Mouse (Mus musculus) stomach, postnatal 0 days (tissue): ENCODE results near the gene Brms1. TPM values are rescaled to one million over a fixed set of nuclear protein-coding genes. Genes with fewer than 3 reads are reported as not detected.

ENCODE experiments used
- ATAC-seq: fragments of 200-750 bp; cut with Nextera tagmentation; 2 replicates; pipeline ENCODE4 v1.8.0; 2017; ENCODE audit not compliant: low FRiP score, low TSS enrichment
- DNase-seq: peaks from one replicate; pipeline ENCODE4 v3.0.0-alpha.2; 2016; ENCODE audit warnings: low spot score
- H3K27ac ChIP-seq: fragments of 300-500 bp; sonication (generic); replicated peaks from 2 replicates; pipeline ENCODE4 v1.5.1; 2014; ENCODE audit warnings: mild to moderate bottlenecking, control low read depth
- H3K27me3 ChIP-seq: fragments of 300-500 bp; sonication (generic); 2 replicates; pipeline ENCODE4 v1.6.1; 2014; ENCODE audit warnings: low read length; ENCODE audit not compliant: control insufficient read depth, insufficient read depth
- H3K36me3 ChIP-seq: fragments of 300-500 bp; sonication (generic); 2 replicates; pipeline ENCODE4 v1.6.1; 2014; ENCODE audit warnings: low read length, mixed read lengths; ENCODE audit not compliant: control insufficient read depth, insufficient read depth
- H3K4me1 ChIP-seq: fragments of 300-500 bp; sonication (generic); replicated peaks from 2 replicates; pipeline ENCODE4 v1.6.1; 2014; ENCODE audit warnings: antibody characterized with exemption; ENCODE audit not compliant: control insufficient read depth, insufficient read depth
- H3K4me2 ChIP-seq: fragments of 300-500 bp; sonication (generic); replicated peaks from 2 replicates; pipeline ENCODE4 v1.6.1; 2014; ENCODE audit warnings: low read depth, mild to moderate bottlenecking, control low read depth, moderate library complexity
- H3K4me3 ChIP-seq: fragments of 300-500 bp; sonication (generic); 2 replicates; pipeline ENCODE4 v1.5.1; 2014; ENCODE audit warnings: low read depth, low read length, control low read depth
- H3K9ac ChIP-seq: fragments of 300-500 bp; sonication (generic); 2 replicates; pipeline ENCODE4 v1.6.1; 2014; ENCODE audit warnings: mild to moderate bottlenecking, low read length, control low read depth, mixed read lengths
- H3K9me3 ChIP-seq: fragments of 300-500 bp; sonication (generic); 2 replicates; pipeline ENCODE4 v1.6.1; 2016; ENCODE audit warnings: low read length; ENCODE audit not compliant: control insufficient read depth
- CTCF ChIP-seq: IDR thresholded peaks from 2 replicates; pipeline ENCODE4 v1.5.1; 2016; ENCODE audit warnings: antibody characterized with exemption, low read depth, mild to moderate bottlenecking, moderate library complexity
- EP300 ChIP-seq: optimal IDR thresholded peaks from 2 replicates; pipeline ENCODE3; 2016; ENCODE audit warnings: antibody characterized with exemption
- WGBS: fragments of 180-500 bp; shearing (Covaris S2); extraction: QIAGEN DNeasy Blood & Tissue Kit; methylation state at CpG from one replicate; pipeline ENCODE4 v1.1.7; 2014; 5-methylcytosine and 5-hydroxymethylcytosine counted together
- polyA plus RNA-seq: library from polyadenylated mRNA; unstranded; fragments of >200 nt; fragmentation: Nextera tagmentation; extraction: Ambion mirVana; gene quantifications from 2 replicates; pipeline ENCODE4 v1.2.1, GENCODE M21; 2015

The Brms1 gene
- polyA plus RNA-seq, 1 experiment from 2014 or later, result 42.3 TPM

DNA sequence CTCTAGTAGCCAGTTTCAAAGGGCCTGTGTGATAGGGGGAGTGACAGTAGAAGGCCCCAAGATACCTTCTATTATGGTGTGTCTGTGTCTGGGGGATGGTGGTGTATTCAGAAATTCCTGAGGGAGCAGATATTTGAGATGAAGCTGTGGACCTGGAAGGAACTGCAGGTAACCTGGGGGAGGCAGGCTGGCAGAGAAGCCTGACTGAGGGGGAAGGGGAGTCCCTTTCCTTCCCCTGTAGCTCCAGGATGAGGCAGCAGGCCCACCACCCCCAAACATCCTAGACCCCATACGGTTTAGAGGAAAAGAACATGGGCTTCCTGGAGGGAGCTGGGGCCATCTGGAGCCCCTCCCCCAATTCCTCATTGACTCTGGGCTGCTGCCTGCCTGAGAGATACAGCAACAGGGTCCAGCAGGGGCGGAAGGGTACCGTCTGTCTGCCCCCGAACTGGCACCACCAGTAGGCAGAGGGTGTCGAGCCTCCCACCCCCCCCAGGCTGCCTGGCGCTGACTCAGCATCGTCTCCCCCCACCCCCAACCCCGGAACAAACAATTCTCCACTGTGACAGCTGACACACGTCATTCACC, 54.8 kb downstream of the Brms1 start:
- TF ChIP-seq EP300, result no peak
- TF ChIP-seq CTCF, result no peak
- Histone ChIP-seq H3K27ac (no peak overlapping the region), H3K4me3 (no peak overlapping the region), H3K9me3 (no peaks in the 10 kb centered on the region), H3K4me2 (no peak overlapping the region), H3K9ac (no peak overlapping the region), H3K4me1 (0 out of 2 replicates have a peak, but pooled peaks cover 5% of the 10 kb centered on the region), H3K36me3 (peaks cover 27% of the 10 kb centered on the region), H3K27me3 (no peaks in the 10 kb centered on the region)
- WGBS, result 11% methylated on average over 9 of the region's 9 CpGs
- ATAC-seq (no peak), DNase-seq (peak; percentile 24)

- H3K4me1 ChIP-seq, result 0 out of 2 replicates have a peak, but pooled peaks cover 5% of the 10 kb centered on the region
- 4% methylated on average over 23 of the region's 31 CpGs for WGBS
- no peaks in the 10 kb centered on the region for H3K27me3 ChIP-seq
- no peak for ATAC-seq
- no peak for TF ChIP-seq EP300
- TF ChIP-seq CTCF, result no peak
- no peaks in the 10 kb centered on the region for H3K9me3 ChIP-seq
- peak overlapping the region; percentile 44 for H3K4me3 ChIP-seq
- peak; percentile 20 for DNase-seq
- H3K4me2 ChIP-seq, result peak overlapping the region; percentile 89
- H3K36me3 ChIP-seq, result peaks cover 27% of the 10 kb centered on the region
- no peak overlapping the region for H3K27ac ChIP-seq
- peak overlapping the region; percentile 67 for H3K9ac ChIP-seq
Measured at GRCm38 (mm10) chr19:5097521-5098362, 56.6 kb downstream of the Brms1 start.

GRCm38 (mm10) chr19:5098363-5099143, 57.4 kb downstream of the Brms1 start, which contains the start of gene Cnih2:
Gene Cnih2 (minus strand): TSS chr19:5098521.
- 5% methylated on average over 32 of the region's 48 CpGs for WGBS
- H3K4me1 ChIP-seq, result 0 out of 2 replicates have a peak, but pooled peaks cover 5% of the 10 kb centered on the region
- H3K27ac ChIP-seq, result no peak within 1 kb of the TSS
- peaks cover 26% of the 10 kb centered on the region for H3K36me3 ChIP-seq
- H3K4me2 ChIP-seq, result peak within 1 kb of the TSS; percentile 89
- ATAC-seq (peak; percentile 36; the same call in 1 of the 2 replicates), DNase-seq (peak; percentile 69)
- peak within 1 kb of the TSS; percentile 67 for H3K9ac ChIP-seq
- H3K4me3 ChIP-seq, result peak within 1 kb of the TSS; percentile 44
- no peaks in the 10 kb centered on the region for H3K27me3 ChIP-seq
- H3K9me3 ChIP-seq, result no peaks in the 10 kb centered on the region
- TF ChIP-seq EP300 (no peak), CTCF (no peak)

Other genes starting within 250 kb of the Brms1 start
- gene Rbm4, start 247.5 kb upstream of the Brms1 start, polyA plus RNA-seq, result 22.2 and 23.3 TPM in 2 replicates
- 16.0 and 19.1 TPM in 2 replicates for gene Gm21992, start 229.7 kb upstream of the Brms1 start, polyA plus RNA-seq
- 21.9 and 24.2 TPM in 2 replicates for gene Rbm14, start 229.7 kb upstream of the Brms1 start, polyA plus RNA-seq
- 72.7 and 81.6 TPM in 2 replicates for gene Ccs, start 202.0 kb upstream of the Brms1 start, polyA plus RNA-seq
- 0.05 TPM in 1 of 2 replicates, not detected in the other for gene Ccdc87, start 202.0 kb upstream of the Brms1 start, polyA plus RNA-seq
- 24.1 and 28.4 TPM in 2 replicates for gene Ctsf, start 186.2 kb upstream of the Brms1 start, polyA plus RNA-seq
- 1.3 and 2.3 TPM in 2 replicates for gene Actn3, start 163.4 kb upstream of the Brms1 start, polyA plus RNA-seq
- 6.4 and 7.3 TPM in 2 replicates for gene Zdhhc24, start 162.7 kb upstream of the Brms1 start, polyA plus RNA-seq
- 0.85 and 0.95 TPM in 2 replicates for gene Bbs1, start 134.7 kb upstream of the Brms1 start, polyA plus RNA-seq
- gene Dpp3, start 113.1 kb upstream of the Brms1 start, polyA plus RNA-seq, result 91.0 and 94.4 TPM in 2 replicates
- 0.85 and 1.2 TPM in 2 replicates for gene Peli3, start 98.2 kb upstream of the Brms1 start, polyA plus RNA-seq
- gene Mrpl11, start 79.2 kb upstream of the Brms1 start, polyA plus RNA-seq, result 67.9 and 78.0 TPM in 2 replicates
- 0.08 and 0.12 TPM in 2 replicates for gene Npas4, start 51.0 kb upstream of the Brms1 start, polyA plus RNA-seq
- gene Slc29a2, start 17.5 kb upstream of the Brms1 start, polyA plus RNA-seq, result 1.7 and 1.8 TPM in 2 replicates
- gene B4gat1, start 2.5 kb upstream of the Brms1 start, polyA plus RNA-seq, result 22.3 and 23.6 TPM in 2 replicates
- 0.24 and 1.1 TPM in 2 replicates for gene AC124502.3, start 2.5 kb upstream of the Brms1 start, polyA plus RNA-seq
- 2.6 TPM in 2 replicates for gene Rin1, start 9.1 kb downstream of the Brms1 start, polyA plus RNA-seq
- gene Cd248, start 26.7 kb downstream of the Brms1 start, polyA plus RNA-seq, result 31.6 and 39.5 TPM in 2 replicates
- gene Tmem151a, start 44.2 kb downstream of the Brms1 start, polyA plus RNA-seq, result 10.4 and 11.4 TPM in 2 replicates
- gene Yif1a, start 47.2 kb downstream of the Brms1 start, polyA plus RNA-seq, result 128 and 131 TPM in 2 replicates
- gene Cnih2, start 57.2 kb downstream of the Brms1 start, polyA plus RNA-seq, result 5.6 and 7.1 TPM in 2 replicates
- gene Rab1b, start 65.7 kb downstream of the Brms1 start, polyA plus RNA-seq, result 183 and 194 TPM in 2 replicates
- 8.7 and 8.8 TPM in 2 replicates for gene Klc2, start 77.2 kb downstream of the Brms1 start, polyA plus RNA-seq
- 4.6 and 6.7 TPM in 2 replicates for gene Pacs1, start 231.8 kb downstream of the Brms1 start, polyA plus RNA-seq